Comparison of ENCODE assay signal across 7 mouse cellular contexts in genomic region chr19:44297068-44297760, GRCm38 (mm10). TPM values are rescaled to one million over a fixed set of nuclear protein-coding genes. Genes with fewer than 3 reads are reported as not detected.
DNase-seq lines count a peak whose midpoint lies in the region; ATAC-seq and TF ChIP-seq lines count a peak whose summit lies in the region.

No protein-coding gene starts in this region.

- H3K4me3 ChIP-seq in lung, postnatal 0 days (ENCODE audit: low read depth, low read length): peak overlapping the region; percentile 67
- peak overlapping the region; percentile 76 for H3K4me3 ChIP-seq in forebrain, embryonic 10.5 days
- peak overlapping the region; percentile 93 for H3K4me3 ChIP-seq in limb, embryonic 13.5 days

- no peaks in the 10 kb centered on the region for H3K27me3 ChIP-seq in lung, postnatal 0 days (replicated peaks; ENCODE audit: insufficient read depth, low read length)
- H3K27me3 ChIP-seq in forebrain, embryonic 10.5 days (ENCODE audit: poor library complexity, severe bottlenecking): no peaks in the 10 kb centered on the region
- no peaks in the 10 kb centered on the region for H3K27me3 ChIP-seq in limb, embryonic 13.5 days
- no peaks in the 10 kb centered on the region for H3K27me3 ChIP-seq in splenic B cell, adult 2 months (ENCODE audit: control insufficient read depth, insufficient read depth, low read length, poor library complexity, severe bottlenecking)

- H3K9me3 ChIP-seq in lung, postnatal 0 days (ENCODE audit: low read length): no peaks in the 10 kb centered on the region
- no peaks in the 10 kb centered on the region for H3K9me3 ChIP-seq in forebrain, embryonic 10.5 days
- H3K9me3 ChIP-seq in limb, embryonic 13.5 days: no peaks in the 10 kb centered on the region

- ATAC-seq in lung, postnatal 0 days: no peak
- ATAC-seq in limb, embryonic 13.5 days (ENCODE audit: low FRiP score, low read depth): no peak
- ATAC-seq in activated CD4-positive, CD25-positive, alpha-beta regulatory T cell, adult 4 months: no peak

- peak overlapping the region; percentile 35 for H3K27ac ChIP-seq in lung, postnatal 0 days (ENCODE audit: low read length)
- H3K27ac ChIP-seq in forebrain, embryonic 10.5 days: peak overlapping the region; percentile 97
- H3K27ac ChIP-seq in limb, embryonic 13.5 days: no peak overlapping the region

- no peak for TF ChIP-seq EP300 in lung, postnatal 0 days (IDR thresholded peaks at IDR 0.05)

- peaks cover 46% of the 10 kb centered on the region for H3K4me1 ChIP-seq in lung, postnatal 0 days (ENCODE audit: insufficient read depth, low read depth, low read length)
- peaks cover 82% of the 10 kb centered on the region for H3K4me1 ChIP-seq in forebrain, embryonic 10.5 days
- peaks cover 78% of the 10 kb centered on the region for H3K4me1 ChIP-seq in limb, embryonic 13.5 days

- peak overlapping the region; percentile 23; the same call in 1 of the 2 replicates for H3K9ac ChIP-seq in lung, postnatal 0 days (replicated peaks; ENCODE audit: low read depth)
- peak overlapping the region; percentile 95 for H3K9ac ChIP-seq in limb, embryonic 13.5 days

- no peak for TF ChIP-seq CTCF in lung, postnatal 0 days (IDR thresholded peaks at IDR 0.05)

- H3K36me3 ChIP-seq in lung, postnatal 0 days (ENCODE audit: insufficient read depth, low read length): peaks cover 24% of the 10 kb centered on the region; the same call in 1 of the 2 replicates
- peaks cover 74% of the 10 kb centered on the region for H3K36me3 ChIP-seq in forebrain, embryonic 10.5 days (replicated peaks)
- peaks cover 66% of the 10 kb centered on the region for H3K36me3 ChIP-seq in limb, embryonic 13.5 days
- H3K36me3 ChIP-seq in splenic B cell, adult 2 months (ENCODE audit: control insufficient read depth, insufficient read depth, low read length, poor library complexity, severe bottlenecking): peaks cover 23% of the 10 kb centered on the region

- 29% methylated on average over 8 of the region's 8 CpGs for WGBS in lung, postnatal 0 days
- WGBS in forebrain, embryonic 10.5 days: 81% methylated on average over 8 of the region's 8 CpGs
- WGBS in limb, embryonic 13.5 days: 43% methylated on average over 8 of the region's 8 CpGs

- peak; percentile 61 for DNase-seq in lung, postnatal 0 days (ENCODE audit: low spot score)
- DNase-seq in lung, adult 18-20 months: no peak
- no peak for DNase-seq in forebrain, embryonic 10.5 days (ENCODE audit: extremely low spot score, low spot score)
- peak; percentile 35 for DNase-seq in splenic B cell, adult 2 months (ENCODE audit: low read depth, low spot score)
- no peak for DNase-seq in cerebellum, postnatal 14 days

- peak overlapping the region; percentile 70 for H3K4me2 ChIP-seq in lung, postnatal 0 days (replicated peaks; ENCODE audit: low read depth, low read length)
- peak overlapping the region; percentile 100 for H3K4me2 ChIP-seq in limb, embryonic 13.5 days (replicated peaks)

RNA-seq across cellular contexts. Expression of gene Scd2, which starts 3.7 kb away (rescaled TPM):
- polyA plus RNA-seq in lung, postnatal 0 days (2015; fragmentation: Nextera tagmentation; extraction: Ambion mirVana): 99.3 and 118 TPM in 2 replicates
- polyA plus RNA-seq in forebrain, embryonic 10.5 days (2016; fragmentation: Nextera tagmentation; extraction: Ambion mirVana): 369 and 403 TPM in 2 replicates
- 197 and 219 TPM in 2 replicates for polyA plus RNA-seq in limb, embryonic 13.5 days (2015; fragmentation: Nextera tagmentation; extraction: Ambion mirVana)
- polyA plus RNA-seq in activated CD4-positive, CD25-positive, alpha-beta regulatory T cell, adult 4 months (2017; shearing (Covaris generic)): 10 to 100 TPM; 37.3 to 47.1 TPM

RNA-seq across cellular contexts. Expression of gene Scd4, which starts 35.7 kb away (rescaled TPM):
- polyA plus RNA-seq in lung, postnatal 0 days (2015; fragmentation: Nextera tagmentation; extraction: Ambion mirVana): 0.53 and 0.60 TPM in 2 replicates
- 0.06 TPM in 1 of 2 replicates, not detected in the other for polyA plus RNA-seq in forebrain, embryonic 10.5 days (2016; fragmentation: Nextera tagmentation; extraction: Ambion mirVana)
- polyA plus RNA-seq in limb, embryonic 13.5 days (2015; fragmentation: Nextera tagmentation; extraction: Ambion mirVana): 0.13 and 0.14 TPM in 2 replicates
- under 1 TPM; 0.60 to 0.69 TPM for polyA plus RNA-seq in activated CD4-positive, CD25-positive, alpha-beta regulatory T cell, adult 4 months (2017; shearing (Covaris generic))

Comparison
In these comparisons a context has a peak if more than half of its experiments do, and no peak if none do; other contexts are left out.
1. DNase-seq: peak in lung, postnatal 0 days (single experiment) and splenic B cell, adult 2 months (single experiment); none in lung, adult 18-20 months (0 of 2), forebrain, embryonic 10.5 days (single experiment) and cerebellum, postnatal 14 days (0 of 2).
2. Peak in every context shown above with its lines, with median percentiles within 50 percentile points of each other: H3K4me3 ChIP-seq.